Mouse (Mus musculus): ENCODE results near the gene Rae1. TPM values are rescaled to one million over a fixed set of nuclear protein-coding genes. Genes with fewer than 3 reads are reported as not detected.
A peak's percentile ranks its signal among the peaks of the same experiment; 100 is the strongest.

Gene Rae1
- polyA plus RNA-seq, 1 experiment from 2014 or later = 143 TPM

GRCm38 (mm10) chr2:173020430-173020829 lies 20.5 kb downstream of the Rae1 start, which contains the start of gene Rbm38:
Gene Rbm38 (plus strand): TSS chr2:173020498.
- peak within 1 kb of the TSS; percentile 25; the same call in 1 of the 2 replicates for H3K9ac ChIP-seq (ENCODE audit: low read length)
- 32% methylated on average over 11 of the region's 11 CpGs for WGBS
- peak within 1 kb of the TSS; percentile 83 for H3K4me3 ChIP-seq (ENCODE audit: low read depth, low read length)
- ATAC-seq (replicated peaks; ENCODE audit: low FRiP score, low TSS enrichment, low read depth) = no peak
- peaks cover 6% of the 10 kb centered on the region; the same call in 1 of the 2 replicates for H3K36me3 ChIP-seq (ENCODE audit: control insufficient read depth, insufficient read depth, low read length)
- no peak within 1 kb of the TSS for H3K27ac ChIP-seq (ENCODE audit: low read depth)
- peaks cover 8% of the 10 kb centered on the region for H3K27me3 ChIP-seq (replicated peaks; ENCODE audit: control insufficient read depth, insufficient read depth, low read length)
- DNase-seq (ENCODE audit: low spot score) = no peak
- H3K9me3 ChIP-seq (ENCODE audit: control insufficient read depth, low read length) = no peaks in the 10 kb centered on the region
- peak within 1 kb of the TSS; percentile 85 for H3K4me2 ChIP-seq (ENCODE audit: low read length)
- peaks cover 24% of the 10 kb centered on the region for H3K4me1 ChIP-seq (replicated peaks; ENCODE audit: control insufficient read depth, insufficient read depth, low read length)

- Histone ChIP-seq H3K9ac (ENCODE audit: low read length) (peak overlapping the region; percentile 65), H3K27ac (ENCODE audit: low read depth) (peak overlapping the region; percentile 75), H3K36me3 (ENCODE audit: control insufficient read depth, insufficient read depth, low read length) (no peaks in the 10 kb centered on the region), H3K9me3 (ENCODE audit: control insufficient read depth, low read length) (no peaks in the 10 kb centered on the region), H3K4me2 (ENCODE audit: low read length) (peak overlapping the region; percentile 75), H3K4me1 (replicated peaks; ENCODE audit: control insufficient read depth, insufficient read depth, low read length) (peaks cover 30% of the 10 kb centered on the region), H3K27me3 (replicated peaks; ENCODE audit: control insufficient read depth, insufficient read depth, low read length) (peaks cover 8% of the 10 kb centered on the region), H3K4me3 (ENCODE audit: low read depth, low read length) (peak overlapping the region; percentile 83)
- WGBS = under 1% methylated on average over 54 of the region's 54 CpGs
- ATAC-seq (replicated peaks; ENCODE audit: low FRiP score, low TSS enrichment, low read depth) (peak; percentile 69), DNase-seq (ENCODE audit: low spot score) (peak; percentile 96)
Measured at GRCm38 (mm10) chr2:173021633-173022055, 21.7 kb downstream of the Rae1 start.

GRCm38 (mm10) chr2:173022056-173022681 lies 22.3 kb downstream of the Rae1 start:
- H3K27ac ChIP-seq (ENCODE audit: low read depth) = peak overlapping the region; percentile 75

DNA sequence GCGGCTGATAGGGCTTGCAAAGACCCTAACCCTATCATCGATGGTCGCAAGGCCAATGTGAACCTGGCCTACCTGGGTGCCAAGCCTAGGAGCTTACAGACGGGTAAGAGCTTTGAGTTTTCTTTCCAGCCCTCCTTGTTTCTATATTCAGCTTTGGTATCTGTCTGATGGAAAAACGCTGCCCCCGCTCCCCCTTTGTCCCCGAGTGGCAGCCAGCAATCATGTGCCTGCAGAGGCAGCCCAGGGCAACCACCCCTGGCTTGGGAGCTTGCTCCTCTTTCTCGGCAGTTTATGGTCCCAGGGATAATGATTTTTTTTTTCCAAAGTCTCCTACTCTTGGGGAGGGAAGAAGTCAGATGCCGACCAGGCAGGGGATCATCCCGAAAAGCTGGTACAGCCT lies 22.9 kb downstream of the Rae1 start:
- Histone ChIP-seq H3K9ac (ENCODE audit: low read length) (peak overlapping the region; percentile 65), H3K27ac (ENCODE audit: low read depth) (no peak overlapping the region), H3K4me3 (ENCODE audit: low read depth, low read length) (peak overlapping the region; percentile 83), H3K9me3 (ENCODE audit: control insufficient read depth, low read length) (no peaks in the 10 kb centered on the region), H3K27me3 (replicated peaks; ENCODE audit: control insufficient read depth, insufficient read depth, low read length) (peaks cover 8% of the 10 kb centered on the region), H3K4me2 (ENCODE audit: low read length) (peak overlapping the region; percentile 75), H3K36me3 (ENCODE audit: control insufficient read depth, insufficient read depth, low read length) (peaks cover 3% of the 10 kb centered on the region), H3K4me1 (replicated peaks; ENCODE audit: control insufficient read depth, insufficient read depth, low read length) (peaks cover 30% of the 10 kb centered on the region)
- no peak for DNase-seq (ENCODE audit: low spot score)
- no peak for ATAC-seq (replicated peaks; ENCODE audit: low FRiP score, low TSS enrichment, low read depth)
- 33% methylated on average over 10 of the region's 10 CpGs for WGBS

More at GRCm38 (mm10) chr2:173022056-173022681, 22.3 kb downstream of the Rae1 start:
- H3K4me3 ChIP-seq (ENCODE audit: low read depth, low read length) = peak overlapping the region; percentile 83
- H3K9ac ChIP-seq (ENCODE audit: low read length) = peak overlapping the region; percentile 65
- WGBS = under 1% methylated on average over 51 of the region's 51 CpGs
- H3K36me3 ChIP-seq (ENCODE audit: control insufficient read depth, insufficient read depth, low read length) = no peaks in the 10 kb centered on the region
- peak; percentile 18 for ATAC-seq (replicated peaks; ENCODE audit: low FRiP score, low TSS enrichment, low read depth)
- DNase-seq (ENCODE audit: low spot score) = peak; percentile 83
- peaks cover 8% of the 10 kb centered on the region for H3K27me3 ChIP-seq (replicated peaks; ENCODE audit: control insufficient read depth, insufficient read depth, low read length)
- H3K4me1 ChIP-seq (replicated peaks; ENCODE audit: control insufficient read depth, insufficient read depth, low read length) = peaks cover 30% of the 10 kb centered on the region
- H3K9me3 ChIP-seq (ENCODE audit: control insufficient read depth, low read length) = no peaks in the 10 kb centered on the region
- H3K4me2 ChIP-seq (ENCODE audit: low read length) = peak overlapping the region; percentile 75

DNA sequence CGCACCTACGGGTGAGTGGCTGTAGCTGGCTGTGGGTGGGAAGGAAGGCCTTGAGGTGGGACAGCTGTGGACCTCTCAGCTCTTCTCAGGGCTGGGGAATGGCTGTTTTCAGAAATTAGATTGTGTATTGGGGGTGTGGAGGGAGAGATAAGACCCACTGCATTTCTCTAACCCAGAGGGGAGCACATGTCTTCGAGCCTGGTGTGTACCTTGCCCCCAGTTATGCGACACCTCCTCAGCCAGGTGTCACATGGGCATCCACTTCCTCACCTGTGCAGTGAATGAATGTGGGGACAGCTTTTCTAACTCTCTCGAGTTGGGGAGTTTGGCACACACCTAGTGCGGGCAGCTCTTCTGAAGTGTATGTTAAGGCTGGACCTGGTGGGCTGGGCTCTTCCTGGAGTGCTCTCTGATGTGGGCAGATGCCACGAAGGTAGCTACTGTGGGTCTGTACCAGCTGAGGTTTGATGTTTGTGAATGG lies 23.5 kb downstream of the Rae1 start:
- no peak overlapping the region for H3K27ac ChIP-seq (ENCODE audit: low read depth)
- H3K9me3 ChIP-seq (ENCODE audit: control insufficient read depth, low read length) = no peaks in the 10 kb centered on the region
- peaks cover 7% of the 10 kb centered on the region for H3K36me3 ChIP-seq (ENCODE audit: control insufficient read depth, insufficient read depth, low read length)
- peak overlapping the region; percentile 75 for H3K4me2 ChIP-seq (ENCODE audit: low read length)
- H3K9ac ChIP-seq (ENCODE audit: low read length) = no peak overlapping the region; the same call in 1 of the 2 replicates
- no peak for DNase-seq (ENCODE audit: low spot score)
- peak overlapping the region; percentile 83 for H3K4me3 ChIP-seq (ENCODE audit: low read depth, low read length)
- WGBS = 79% methylated on average over 7 of the region's 7 CpGs
- no peak for ATAC-seq (replicated peaks; ENCODE audit: low FRiP score, low TSS enrichment, low read depth)
- H3K4me1 ChIP-seq (replicated peaks; ENCODE audit: control insufficient read depth, insufficient read depth, low read length) = peaks cover 30% of the 10 kb centered on the region
- peaks cover 8% of the 10 kb centered on the region for H3K27me3 ChIP-seq (replicated peaks; ENCODE audit: control insufficient read depth, insufficient read depth, low read length)

GRCm38 (mm10) chr2:173023966-173024365 lies 24.0 kb downstream of the Rae1 start:
- Histone ChIP-seq H3K4me1 (replicated peaks; ENCODE audit: control insufficient read depth, insufficient read depth, low read length) (peaks cover 30% of the 10 kb centered on the region), H3K4me3 (ENCODE audit: low read depth, low read length) (0 out of 2 replicates have a peak overlapping the region, but pooled peaks have one; percentile 4), H3K36me3 (ENCODE audit: control insufficient read depth, insufficient read depth, low read length) (peaks cover 12% of the 10 kb centered on the region), H3K27ac (ENCODE audit: low read depth) (no peak overlapping the region), H3K4me2 (ENCODE audit: low read length) (peak overlapping the region; percentile 75), H3K9me3 (ENCODE audit: control insufficient read depth, low read length) (no peaks in the 10 kb centered on the region), H3K9ac (ENCODE audit: low read length) (no peak overlapping the region), H3K27me3 (replicated peaks; ENCODE audit: control insufficient read depth, insufficient read depth, low read length) (peaks cover 8% of the 10 kb centered on the region)
- WGBS = 75% methylated on average over 4 of the region's 4 CpGs
- ATAC-seq (replicated peaks; ENCODE audit: low FRiP score, low TSS enrichment, low read depth) = no peak
- DNase-seq (ENCODE audit: low spot score) = no peak

GRCm38 (mm10) chr2:173024392-173024791 lies 24.5 kb downstream of the Rae1 start:
- H3K4me3 ChIP-seq (ENCODE audit: low read depth, low read length) = no peak overlapping the region

GRCm38 (mm10) chr2:173024938-173025337 lies 25.0 kb downstream of the Rae1 start:
- H3K9ac ChIP-seq (ENCODE audit: low read length) = no peak overlapping the region
- peaks cover 16% of the 10 kb centered on the region for H3K36me3 ChIP-seq (ENCODE audit: control insufficient read depth, insufficient read depth, low read length)
- H3K4me1 ChIP-seq (replicated peaks; ENCODE audit: control insufficient read depth, insufficient read depth, low read length) = peaks cover 26% of the 10 kb centered on the region
- no peak for DNase-seq (ENCODE audit: low spot score)
- no peak overlapping the region for H3K4me3 ChIP-seq (ENCODE audit: low read depth, low read length)
- H3K27me3 ChIP-seq (replicated peaks; ENCODE audit: control insufficient read depth, insufficient read depth, low read length) = peaks cover 8% of the 10 kb centered on the region
- ATAC-seq (replicated peaks; ENCODE audit: low FRiP score, low TSS enrichment, low read depth) = no peak
- no peak overlapping the region for H3K4me2 ChIP-seq (ENCODE audit: low read length)
- WGBS = 31% methylated on average over 4 of the region's 4 CpGs
- H3K9me3 ChIP-seq (ENCODE audit: control insufficient read depth, low read length) = no peaks in the 10 kb centered on the region
- H3K27ac ChIP-seq (ENCODE audit: low read depth) = no peak overlapping the region

More at GRCm38 (mm10) chr2:173024392-173024791, 24.5 kb downstream of the Rae1 start:
- peaks cover 14% of the 10 kb centered on the region for H3K36me3 ChIP-seq (ENCODE audit: control insufficient read depth, insufficient read depth, low read length)
- peaks cover 8% of the 10 kb centered on the region for H3K27me3 ChIP-seq (replicated peaks; ENCODE audit: control insufficient read depth, insufficient read depth, low read length)
- peaks cover 29% of the 10 kb centered on the region for H3K4me1 ChIP-seq (replicated peaks; ENCODE audit: control insufficient read depth, insufficient read depth, low read length)
- no peak for DNase-seq (ENCODE audit: low spot score)
- H3K4me2 ChIP-seq (ENCODE audit: low read length) = peak overlapping the region; percentile 75
- H3K9me3 ChIP-seq (ENCODE audit: control insufficient read depth, low read length) = no peaks in the 10 kb centered on the region
- 78% methylated on average over 8 of the region's 8 CpGs for WGBS
- H3K27ac ChIP-seq (ENCODE audit: low read depth) = no peak overlapping the region; the same call in 1 of the 2 replicates
- H3K9ac ChIP-seq (ENCODE audit: low read length) = no peak overlapping the region
- ATAC-seq (replicated peaks; ENCODE audit: low FRiP score, low TSS enrichment, low read depth) = no peak
